Mouse (Mus musculus) forebrain, embryonic 15.5 days (tissue): ENCODE results near the gene Dgcr2. TPM values are rescaled to one million over a fixed set of nuclear protein-coding genes. Genes with fewer than 3 reads are reported as not detected.

ENCODE experiments used
- ATAC-seq: fragments of 200-750 bp; cut with Nextera tagmentation; replicated peaks from 2 replicates; pipeline ENCODE4 v1.8.0; 2017; ENCODE audit warnings: mild to moderate bottlenecking, moderate TSS enrichment, moderate library complexity
- H3K27ac ChIP-seq: fragments of 300-500 bp; sonication (generic); replicated peaks from 2 replicates; pipeline ENCODE4 v1.5.1; 2015; ENCODE audit warnings: mild to moderate bottlenecking, inconsistent platforms
- H3K27me3 ChIP-seq: fragments of 300-500 bp; sonication (generic); 2 replicates; pipeline ENCODE4 v1.6.1; 2015; ENCODE audit warnings: inconsistent platforms
- H3K36me3 ChIP-seq: fragments of 300-500 bp; sonication (generic); 2 replicates; pipeline ENCODE4 v1.6.1; 2015; ENCODE audit warnings: mild to moderate bottlenecking, inconsistent platforms
- H3K4me1 ChIP-seq: fragments of 300-500 bp; sonication (generic); 2 replicates; pipeline ENCODE4 v1.6.1; 2015; ENCODE audit warnings: inconsistent platforms
- H3K4me2 ChIP-seq: fragments of 300-500 bp; sonication (generic); replicated peaks from 2 replicates; pipeline ENCODE4 v1.6.1; 2015; ENCODE audit warnings: mild to moderate bottlenecking, inconsistent platforms
- H3K4me3 ChIP-seq: fragments of 300-500 bp; sonication (generic); 2 replicates; pipeline ENCODE4 v1.5.1; 2015; ENCODE audit warnings: mild to moderate bottlenecking, inconsistent platforms
- H3K9ac ChIP-seq: fragments of 300-500 bp; sonication (generic); replicated peaks from 2 replicates; pipeline ENCODE4 v1.6.1; 2015; ENCODE audit warnings: mild to moderate bottlenecking, inconsistent platforms
- H3K9me3 ChIP-seq: fragments of 300-500 bp; sonication (generic); 2 replicates; pipeline ENCODE4 v1.6.1; 2016; ENCODE audit warnings: inconsistent platforms
- WGBS: fragments of 180-500 bp; shearing (Covaris S2); methylation state at CpG from one replicate; pipeline ENCODE4 v1.1.7; 2015; ENCODE audit warnings: mixed read lengths; 5-methylcytosine and 5-hydroxymethylcytosine counted together
- polyA plus RNA-seq: library from polyadenylated mRNA; unstranded; fragments of >200 nt; fragmentation: Nextera tagmentation; extraction: Ambion mirVana; gene quantifications from 2 replicates; pipeline ENCODE4 v1.2.1, GENCODE M21; 2015

Dgcr2 gene
- polyA plus RNA-seq, 1 experiment from 2014 or later, result 99.8 TPM

DNA sequence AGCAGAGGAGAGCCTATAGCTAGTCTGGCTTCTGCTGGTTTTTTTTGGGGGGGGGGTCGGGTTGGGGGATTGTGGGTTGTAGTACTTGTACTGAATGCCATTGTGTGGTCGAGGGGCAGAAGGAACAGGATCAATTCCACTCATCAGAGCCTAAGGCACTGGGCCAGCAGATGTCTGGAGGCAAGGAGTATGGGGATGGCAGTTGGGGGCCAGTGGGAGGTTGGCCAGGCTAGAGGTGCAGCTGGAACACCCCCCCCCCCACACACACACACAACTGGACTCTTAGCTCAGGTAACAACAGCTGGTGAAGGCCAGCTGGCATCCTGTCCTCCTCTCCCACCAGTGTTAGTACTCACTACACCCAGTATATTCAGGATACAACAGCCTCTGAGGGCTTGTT lies 30.8 kb upstream of the Dgcr2 start:
- 0 out of 2 replicates have a peak overlapping the region, but pooled peaks have one; percentile 78 for H3K4me3 ChIP-seq
- no peak overlapping the region for H3K9ac ChIP-seq
- ATAC-seq, result no peak; the same call in 1 of the 2 replicates
- peaks cover 18% of the 10 kb centered on the region for H3K4me1 ChIP-seq
- peak overlapping the region; percentile 83; the same call in 1 of the 2 replicates for H3K27ac ChIP-seq
- H3K36me3 ChIP-seq, result peaks cover 10% of the 10 kb centered on the region; the same call in 1 of the 2 replicates
- no peaks in the 10 kb centered on the region for H3K27me3 ChIP-seq
- WGBS, result 0% methylated on average over 2 of the region's 2 CpGs
- no peak overlapping the region for H3K4me2 ChIP-seq
- no peaks in the 10 kb centered on the region for H3K9me3 ChIP-seq

DNA sequence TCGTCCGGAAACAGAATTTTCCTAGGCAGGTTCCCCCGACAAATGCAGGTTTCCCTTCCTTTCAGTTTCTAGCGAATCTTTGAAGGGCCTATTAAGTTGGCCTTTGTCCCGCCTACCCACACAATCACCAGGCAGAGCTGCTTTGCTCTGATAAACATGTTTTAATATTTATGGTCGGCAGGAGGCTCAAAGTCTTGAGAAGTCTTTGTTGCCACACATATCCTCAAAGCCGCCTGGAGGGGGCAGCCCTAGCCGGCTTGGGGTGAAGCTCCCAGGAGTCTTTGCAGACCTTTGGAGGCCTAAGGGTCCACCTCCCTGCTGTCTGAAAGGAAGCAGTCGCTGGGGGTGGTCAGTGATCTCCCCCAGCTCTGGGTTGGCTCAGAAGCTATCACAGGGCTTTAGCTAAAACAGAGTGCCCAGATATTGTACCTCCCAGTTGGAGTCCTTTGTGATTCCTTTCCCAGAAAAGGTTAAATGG lies 30.3 kb upstream of the Dgcr2 start:
- H3K9ac ChIP-seq, result peak overlapping the region; percentile 77
- WGBS, result under 1% methylated on average over 9 of the region's 9 CpGs
- H3K4me3 ChIP-seq, result peak overlapping the region; percentile 78
- no peaks in the 10 kb centered on the region for H3K27me3 ChIP-seq
- H3K4me2 ChIP-seq, result peak overlapping the region; percentile 95
- no peaks in the 10 kb centered on the region for H3K9me3 ChIP-seq
- peak; percentile 51 for ATAC-seq
- peaks cover 10% of the 10 kb centered on the region; the same call in 1 of the 2 replicates for H3K36me3 ChIP-seq
- H3K4me1 ChIP-seq, result peaks cover 18% of the 10 kb centered on the region
- peak overlapping the region; percentile 83 for H3K27ac ChIP-seq

DNA sequence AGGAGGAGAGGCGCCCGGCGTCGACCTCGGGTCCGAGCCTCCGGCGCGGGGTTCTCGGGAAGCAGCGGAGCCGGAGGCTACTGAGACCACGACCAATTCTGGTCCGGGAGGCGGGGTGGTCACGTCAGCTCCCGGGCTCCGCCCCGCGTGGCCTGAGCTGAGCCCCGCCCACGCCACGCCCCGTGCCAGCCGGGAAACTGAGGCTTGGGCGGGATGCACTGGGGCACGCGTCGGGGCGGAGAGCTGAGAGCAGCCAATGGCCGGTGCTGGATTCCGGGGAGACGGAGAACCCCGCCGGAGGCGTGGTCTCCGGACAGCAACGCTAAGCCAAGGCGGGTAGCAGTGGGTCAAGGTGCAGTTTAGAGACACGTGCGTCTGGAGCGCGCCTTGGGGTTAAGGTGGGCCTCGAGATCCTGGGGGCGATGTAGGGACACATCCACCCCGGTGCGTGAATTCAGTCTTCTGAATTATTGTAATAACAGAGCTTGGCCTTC lies 29.8 kb upstream of the Dgcr2 start, which contains the start of gene Slc25a1:
TSS of gene Slc25a1 (minus strand) at position 133 of the 494 bp plus-strand sequence.
- H3K4me1 ChIP-seq, result peaks cover 22% of the 10 kb centered on the region
- H3K4me2 ChIP-seq, result peak within 1 kb of the TSS; percentile 95
- H3K9me3 ChIP-seq, result no peaks in the 10 kb centered on the region
- peaks cover 10% of the 10 kb centered on the region; the same call in 1 of the 2 replicates for H3K36me3 ChIP-seq
- WGBS, result under 1% methylated on average over 47 of the region's 47 CpGs
- H3K27me3 ChIP-seq, result no peaks in the 10 kb centered on the region
- H3K27ac ChIP-seq, result peak within 1 kb of the TSS; percentile 83
- peak within 1 kb of the TSS; percentile 78 for H3K4me3 ChIP-seq
- peak; percentile 86 for ATAC-seq
- peak within 1 kb of the TSS; percentile 77 for H3K9ac ChIP-seq

DNA sequence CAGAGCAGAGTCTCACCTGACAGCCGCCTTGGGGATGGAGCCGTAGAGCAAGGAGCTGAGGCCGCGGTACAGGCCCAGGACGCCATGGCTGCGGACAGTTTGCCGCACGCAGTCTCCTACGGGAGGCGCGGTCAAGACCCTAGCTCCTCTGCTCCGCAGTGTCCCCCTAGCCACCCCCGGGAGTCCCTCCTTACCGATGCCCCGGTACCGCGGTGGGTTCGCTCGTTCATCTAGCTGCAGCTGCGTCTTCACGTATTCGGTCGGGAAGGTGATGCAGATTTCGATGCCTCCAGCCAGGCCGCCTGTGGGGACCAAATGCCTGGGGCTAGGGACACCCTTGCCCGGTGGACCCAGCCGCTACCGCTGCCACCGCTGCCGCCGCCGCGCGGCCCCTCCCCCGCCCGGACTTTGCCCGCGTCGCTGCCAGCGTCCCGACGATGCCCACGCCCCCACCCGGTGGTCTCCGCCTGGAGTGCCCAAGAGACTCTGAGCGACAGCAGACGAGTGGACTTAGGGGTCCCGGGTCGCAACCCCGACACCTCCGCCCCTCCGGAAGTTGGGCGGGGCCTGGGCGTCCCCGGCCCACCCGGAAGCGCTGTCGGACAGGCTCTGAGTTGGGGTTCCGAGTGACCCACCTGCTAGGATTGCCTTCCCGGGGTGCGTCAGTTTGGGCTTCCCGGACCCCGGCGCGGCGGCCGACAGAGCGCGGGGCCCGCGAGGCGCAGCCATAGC lies 29.2 kb upstream of the Dgcr2 start:
- Histone ChIP-seq H3K27me3 (no peaks in the 10 kb centered on the region), H3K4me3 (peak overlapping the region; percentile 78), H3K9ac (peak overlapping the region; percentile 77), H3K4me1 (peaks cover 29% of the 10 kb centered on the region), H3K36me3 (peaks cover 10% of the 10 kb centered on the region; the same call in 1 of the 2 replicates), H3K27ac (peak overlapping the region; percentile 83), H3K9me3 (no peaks in the 10 kb centered on the region), H3K4me2 (peak overlapping the region; percentile 95)
- peak; percentile 55 for ATAC-seq
- under 1% methylated on average over 72 of the region's 72 CpGs for WGBS

DNA sequence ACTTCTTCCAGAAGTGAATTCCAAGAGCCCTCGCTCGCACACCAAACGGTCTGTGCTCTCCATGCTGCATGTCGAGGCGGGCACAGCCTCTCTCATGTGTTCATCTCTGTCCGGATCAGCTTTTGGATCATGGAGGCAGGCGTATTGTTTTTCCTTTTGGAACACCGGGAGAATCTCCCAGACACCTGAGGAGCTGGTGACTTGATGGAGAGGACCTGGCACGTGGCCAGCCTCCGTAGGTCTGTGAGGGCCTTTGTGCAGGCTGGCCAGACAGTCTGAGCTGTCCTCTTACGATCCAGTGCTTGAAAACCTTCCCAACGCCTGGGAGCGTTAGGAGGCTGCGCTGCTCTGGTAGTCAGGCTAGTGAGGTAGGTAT lies 23.8 kb upstream of the Dgcr2 start:
- H3K36me3 ChIP-seq, result peaks cover 10% of the 10 kb centered on the region; the same call in 1 of the 2 replicates
- H3K4me1 ChIP-seq, result peaks cover 41% of the 10 kb centered on the region
- no peaks in the 10 kb centered on the region for H3K9me3 ChIP-seq
- H3K27ac ChIP-seq, result peak overlapping the region; percentile 92
- H3K4me2 ChIP-seq, result peak overlapping the region; percentile 98
- peak overlapping the region; percentile 94 for H3K9ac ChIP-seq
- H3K4me3 ChIP-seq, result peak overlapping the region; percentile 91
- H3K27me3 ChIP-seq, result peaks cover 24% of the 10 kb centered on the region
- ATAC-seq, result peak; percentile 1; the same call in 1 of the 2 replicates
- 0% methylated on average over 14 of the region's 14 CpGs for WGBS

GRCm38 (mm10) chr16:17921325-17922162 lies 23.2 kb upstream of the Dgcr2 start:
- peak overlapping the region; percentile 91 for H3K4me3 ChIP-seq
- peak overlapping the region; percentile 98 for H3K4me2 ChIP-seq
- peaks cover 30% of the 10 kb centered on the region for H3K27me3 ChIP-seq
- H3K36me3 ChIP-seq, result peaks cover 10% of the 10 kb centered on the region; the same call in 1 of the 2 replicates
- H3K27ac ChIP-seq, result peak overlapping the region; percentile 92
- peak; percentile 96 for ATAC-seq
- WGBS, result 1% methylated on average over 47 of the region's 47 CpGs
- no peaks in the 10 kb centered on the region for H3K9me3 ChIP-seq
- H3K4me1 ChIP-seq, result peaks cover 35% of the 10 kb centered on the region
- H3K9ac ChIP-seq, result peak overlapping the region; percentile 94

DNA sequence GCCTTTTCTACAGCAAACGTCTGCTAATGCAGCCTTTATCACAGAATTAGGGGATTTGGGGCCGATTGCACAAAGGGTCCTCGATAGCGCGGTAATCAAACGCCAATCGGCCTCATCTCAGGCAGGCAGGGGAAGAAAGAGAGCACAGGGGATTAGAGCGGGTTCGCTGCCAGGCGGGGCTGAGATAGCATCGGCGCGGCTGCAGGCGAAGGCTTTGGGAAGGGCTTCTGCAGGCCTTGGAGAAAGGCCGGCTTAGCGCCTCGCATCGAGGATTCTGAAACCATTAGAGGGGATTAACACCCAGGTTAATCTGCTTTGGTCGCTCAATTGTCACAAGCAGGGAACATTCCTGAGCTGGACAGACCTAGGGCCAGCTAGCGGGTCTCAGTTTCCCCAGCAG lies 22.2 kb upstream of the Dgcr2 start:
- Histone ChIP-seq H3K4me1 (peaks cover 27% of the 10 kb centered on the region), H3K9ac (peak overlapping the region; percentile 94), H3K4me2 (peak overlapping the region; percentile 98), H3K27ac (no peak overlapping the region), H3K36me3 (peaks cover 3% of the 10 kb centered on the region; the same call in 1 of the 2 replicates), H3K27me3 (peaks cover 40% of the 10 kb centered on the region), H3K9me3 (no peaks in the 10 kb centered on the region), H3K4me3 (no peak overlapping the region)
- 4% methylated on average over 20 of the region's 20 CpGs for WGBS
- ATAC-seq, result no peak

GRCm38 (mm10) chr16:17914307-17915249 lies 16.2 kb upstream of the Dgcr2 start, which contains the start of gene Gsc2:
TSS of gene Gsc2 (minus strand) at chr16:17915059.
- Histone ChIP-seq H3K9ac (peak within 1 kb of the TSS; percentile 2; the same call in 1 of the 2 replicates), H3K27me3 (peaks cover 72% of the 10 kb centered on the region), H3K9me3 (no peaks in the 10 kb centered on the region), H3K4me3 (peak within 1 kb of the TSS; percentile 30), H3K36me3 (no peaks in the 10 kb centered on the region), H3K4me2 (peak within 1 kb of the TSS; percentile 44), H3K4me1 (peaks cover 21% of the 10 kb centered on the region), H3K27ac (no peak within 1 kb of the TSS)
- ATAC-seq, result no peak
- WGBS, result under 1% methylated on average over 106 of the region's 106 CpGs

DNA sequence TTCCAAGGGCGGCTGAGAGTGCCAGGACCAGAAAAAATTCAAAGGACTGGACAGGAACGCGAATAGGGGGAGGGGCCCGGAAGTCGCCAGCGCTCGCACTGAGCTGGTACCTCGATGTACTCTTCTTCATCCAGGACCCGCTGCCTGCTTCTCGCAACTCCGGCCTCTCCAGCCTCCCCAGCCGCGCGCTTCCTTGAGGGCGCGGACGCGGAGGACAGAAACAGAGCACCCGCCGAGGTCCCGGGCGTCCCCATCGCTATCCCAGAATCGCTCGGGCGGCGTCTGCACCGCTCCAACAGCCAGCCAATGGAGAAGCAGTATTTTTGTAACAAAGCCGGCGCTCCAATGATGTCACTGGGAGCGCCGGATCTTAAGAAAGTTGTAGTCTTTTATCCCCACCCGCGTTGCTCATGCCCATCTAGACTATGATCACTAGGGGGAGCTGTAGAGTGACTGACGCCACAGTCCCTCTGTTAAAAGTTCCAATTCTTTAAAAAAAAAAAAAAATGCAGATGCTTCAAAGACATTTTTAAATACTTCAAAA lies 12.8 kb upstream of the Dgcr2 start, which contains the start of gene Ess2:
TSS of gene Ess2 (minus strand) at position 297 of the 544 bp plus-strand sequence.
- H3K4me3 ChIP-seq, result peak within 1 kb of the TSS; percentile 72
- ATAC-seq, result peak; percentile 95
- peaks cover 33% of the 10 kb centered on the region for H3K36me3 ChIP-seq
- H3K9ac ChIP-seq, result peak within 1 kb of the TSS; percentile 72
- H3K27me3 ChIP-seq, result peaks cover 46% of the 10 kb centered on the region
- H3K27ac ChIP-seq, result peak within 1 kb of the TSS; percentile 73
- H3K4me1 ChIP-seq, result peaks cover 21% of the 10 kb centered on the region
- H3K4me2 ChIP-seq, result peak within 1 kb of the TSS; percentile 77
- no peaks in the 10 kb centered on the region for H3K9me3 ChIP-seq
- under 1% methylated on average over 35 of the region's 35 CpGs for WGBS

DNA sequence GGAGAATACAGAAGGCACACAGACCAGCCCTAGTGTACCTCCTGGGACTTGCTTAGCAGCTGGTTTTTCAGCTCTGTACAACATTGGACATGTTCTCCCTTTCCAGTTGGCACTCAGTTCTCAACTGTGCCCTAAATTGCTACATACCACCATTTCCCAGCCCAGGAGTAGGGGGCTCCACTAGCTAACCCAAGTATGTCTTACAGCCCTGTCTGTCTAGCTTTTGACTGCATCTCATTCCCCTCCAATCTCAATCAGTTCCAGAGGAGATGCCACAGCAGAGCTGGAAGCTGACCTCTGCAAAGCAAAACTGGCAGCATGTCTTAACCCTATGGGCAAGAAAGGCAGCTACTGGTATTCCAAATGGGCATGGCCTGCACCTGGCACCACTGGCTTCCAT lies 2.3 kb downstream of the Dgcr2 start:
- Histone ChIP-seq H3K36me3 (peaks cover 26% of the 10 kb centered on the region), H3K9me3 (no peaks in the 10 kb centered on the region), H3K4me1 (peaks cover 10% of the 10 kb centered on the region), H3K4me2 (no peak overlapping the region), H3K27me3 (no peaks in the 10 kb centered on the region), H3K9ac (no peak overlapping the region), H3K27ac (no peak overlapping the region), H3K4me3 (no peak overlapping the region)
- no peak for ATAC-seq
